7 mouse cellular contexts compared by ENCODE assay signal in the genomic region with DNA sequence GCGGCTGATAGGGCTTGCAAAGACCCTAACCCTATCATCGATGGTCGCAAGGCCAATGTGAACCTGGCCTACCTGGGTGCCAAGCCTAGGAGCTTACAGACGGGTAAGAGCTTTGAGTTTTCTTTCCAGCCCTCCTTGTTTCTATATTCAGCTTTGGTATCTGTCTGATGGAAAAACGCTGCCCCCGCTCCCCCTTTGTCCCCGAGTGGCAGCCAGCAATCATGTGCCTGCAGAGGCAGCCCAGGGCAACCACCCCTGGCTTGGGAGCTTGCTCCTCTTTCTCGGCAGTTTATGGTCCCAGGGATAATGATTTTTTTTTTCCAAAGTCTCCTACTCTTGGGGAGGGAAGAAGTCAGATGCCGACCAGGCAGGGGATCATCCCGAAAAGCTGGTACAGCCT. TPM values are rescaled to one million over a fixed set of nuclear protein-coding genes. Genes with fewer than 3 reads are reported as not detected.
DNase-seq lines count a peak whose midpoint lies in the region; ATAC-seq and TF ChIP-seq lines count a peak whose summit lies in the region.

No protein-coding gene starts in this region.

- 0 out of 2 replicates have a peak, but pooled peaks have one; percentile 46 for TF ChIP-seq EP300 in heart, adult 2 months (IDR thresholded peaks at IDR 0.05; ENCODE audit: insufficient read depth, low read depth, low read length)

- intact Hi-C loops in heart, adult 2 months (cut with DNase I), result loop anchor here (1.0 to 2.0 kb wide), 2 partner anchors 23 to 58 kb away; partner anchors contain the start of gene Rae1
- intact Hi-C loops in left cerebral cortex, postnatal 4 days (cut with DNase I), result no loop called here

- peaks cover 38% of the 10 kb centered on the region for H3K4me1 ChIP-seq in testis, adult 2 months (ENCODE audit: control insufficient read depth, insufficient read depth, low read length)
- peaks cover 18% of the 10 kb centered on the region for H3K4me1 ChIP-seq in heart, adult 2 months (ENCODE audit: control insufficient read depth, insufficient read depth, low read length)
- H3K4me1 ChIP-seq in limb, embryonic 14.5 days (ENCODE audit: control insufficient read depth, insufficient read depth, low read length), result peaks cover 34% of the 10 kb centered on the region
- peaks cover 62% of the 10 kb centered on the region for H3K4me1 ChIP-seq in stomach, embryonic 14.5 days (ENCODE audit: control insufficient read depth, insufficient read depth, low read length)

- DNase-seq in testis, postnatal 14 days (ENCODE audit: low spot score), result no peak
- peak; percentile 58 to 69 for DNase-seq in heart, adult 2 months
- no peak for DNase-seq in limb, embryonic 14.5 days (ENCODE audit: low spot score)
- no peak for DNase-seq in left cerebral cortex, postnatal 4 days

- no peaks in the 10 kb centered on the region for H3K36me3 ChIP-seq in testis, adult 2 months (ENCODE audit: control insufficient read depth, insufficient read depth, low read length)
- no peaks in the 10 kb centered on the region for H3K36me3 ChIP-seq in heart, adult 2 months (ENCODE audit: control insufficient read depth, insufficient read depth, low read length)
- H3K36me3 ChIP-seq in limb, embryonic 14.5 days (ENCODE audit: control insufficient read depth, insufficient read depth, low read length), result peaks cover 6% of the 10 kb centered on the region
- no peaks in the 10 kb centered on the region; the same call in 1 of the 2 replicates for H3K36me3 ChIP-seq in stomach, embryonic 14.5 days (ENCODE audit: control insufficient read depth, insufficient read depth, low read length)

- TF ChIP-seq CTCF in testis, adult 2 months (IDR thresholded peaks at IDR 0.05; ENCODE audit: control insufficient read depth, insufficient read depth, insufficient replicate concordance, low read depth, low read length), result no peak
- no peak for TF ChIP-seq CTCF in heart, adult 2 months (IDR thresholded peaks at IDR 0.05)

- H3K79me2 ChIP-seq in heart, adult 2 months (replicated peaks; ENCODE audit: control insufficient read depth, insufficient read depth, low read length), result no peaks in the 10 kb centered on the region; the same call in 1 of the 2 replicates

- H3K9ac ChIP-seq in heart, adult 2 months (ENCODE audit: low read depth, low read length), result peak overlapping the region; percentile 98
- H3K9ac ChIP-seq in limb, embryonic 14.5 days (ENCODE audit: low read depth, low read length, severe bottlenecking), result peak overlapping the region; percentile 65
- H3K9ac ChIP-seq in stomach, embryonic 14.5 days (replicated peaks; ENCODE audit: low read depth, low read length), result peak overlapping the region; percentile 71

- peak overlapping the region; percentile 81 for H3K4me3 ChIP-seq in testis, adult 2 months (ENCODE audit: control insufficient read depth, low read depth, low read length)
- peak overlapping the region; percentile 96 for H3K4me3 ChIP-seq in heart, adult 2 months
- peak overlapping the region; percentile 65 for H3K4me3 ChIP-seq in limb, embryonic 14.5 days (replicated peaks; ENCODE audit: low read length)
- peak overlapping the region; percentile 81 for H3K4me3 ChIP-seq in stomach, embryonic 14.5 days (ENCODE audit: low read depth, low read length)

- no peak for TF ChIP-seq POLR2A in testis, adult 2 months (IDR thresholded peaks at IDR 0.05; ENCODE audit: control insufficient read depth, low read depth, low read length)
- peak; percentile 70 for TF ChIP-seq POLR2A in heart, adult 2 months (IDR thresholded peaks at IDR 0.05; ENCODE audit: insufficient read depth, low read depth, low read length)
- no peak for TF ChIP-seq POLR2A in limb, embryonic 14.5 days (IDR thresholded peaks at IDR 0.05; ENCODE audit: borderline replicate concordance, extremely low read depth, insufficient read depth, insufficient read length)

- no peak for ATAC-seq in limb, embryonic 14.5 days (ENCODE audit: low FRiP score, low read depth)
- no peak for ATAC-seq in stomach, embryonic 14.5 days (ENCODE audit: insufficient number of reproducible peaks, insufficient read depth, low FRiP score, low read depth)
- no peak for ATAC-seq in inflammation-experienced regulatory T-cells, adult 6 months

- peak overlapping the region; percentile 88 for H3K4me2 ChIP-seq in limb, embryonic 14.5 days (replicated peaks; ENCODE audit: low read depth, low read length, severe bottlenecking)
- peak overlapping the region; percentile 68 for H3K4me2 ChIP-seq in stomach, embryonic 14.5 days (replicated peaks; ENCODE audit: low read depth, low read length)

- H3K27me3 ChIP-seq in testis, adult 2 months (ENCODE audit: control insufficient read depth, insufficient read depth, low read length), result no peaks in the 10 kb centered on the region
- H3K27me3 ChIP-seq in heart, adult 2 months (ENCODE audit: control insufficient read depth, insufficient read depth, low read length), result no peaks in the 10 kb centered on the region
- H3K27me3 ChIP-seq in limb, embryonic 14.5 days (ENCODE audit: control insufficient read depth, insufficient read depth, low read length), result no peaks in the 10 kb centered on the region
- no peaks in the 10 kb centered on the region for H3K27me3 ChIP-seq in stomach, embryonic 14.5 days (ENCODE audit: control insufficient read depth, insufficient read depth, low read length)

- 58% methylated on average over 10 of the region's 10 CpGs for WGBS in heart, adult 2 months
- WGBS in limb, embryonic 14.5 days, result 24% methylated on average over 10 of the region's 10 CpGs
- 31% methylated on average over 10 of the region's 10 CpGs for WGBS in stomach, embryonic 14.5 days

- H3K27ac ChIP-seq in testis, adult 2 months (ENCODE audit: control insufficient read depth, insufficient read depth, low read depth, low read length), result no peak overlapping the region; the same call in 1 of the 2 replicates
- peak overlapping the region; percentile 94 for H3K27ac ChIP-seq in heart, adult 2 months
- no peak overlapping the region for H3K27ac ChIP-seq in limb, embryonic 14.5 days (replicated peaks; ENCODE audit: low read depth, low read length)
- no peak overlapping the region for H3K27ac ChIP-seq in stomach, embryonic 14.5 days (ENCODE audit: low read length)

- H3K9me3 ChIP-seq in limb, embryonic 14.5 days (ENCODE audit: control insufficient read depth, low read length), result no peaks in the 10 kb centered on the region
- H3K9me3 ChIP-seq in stomach, embryonic 14.5 days (ENCODE audit: control insufficient read depth, low read depth, low read length), result no peaks in the 10 kb centered on the region

RNA-seq across cellular contexts. Expression of gene Rbm38, which starts 2.5 kb away (rescaled TPM):
- polyA plus RNA-seq in testis, adult 2 months (2012; rRNA removed), result 33.7 and 37.7 TPM in 2 replicates
- total RNA-seq in heart, adult 2 months (2021), result 100 to 1,000 TPM; 173 to 203 TPM
- polyA plus RNA-seq in heart, adult 2 months (2012; rRNA removed), result 342 and 529 TPM in 2 replicates
- 63.5 and 99.1 TPM in 2 replicates for polyA plus RNA-seq in limb, embryonic 14.5 days (2012; rRNA removed)
- polyA plus RNA-seq in limb, embryonic 14.5 days (2014; fragmentation: Nextera tagmentation; extraction: Ambion mirVana), result 31.0 and 32.3 TPM in 2 replicates
- polyA plus RNA-seq in stomach, embryonic 14.5 days (2014; fragmentation: Nextera tagmentation; extraction: Ambion mirVana), result 35.6 and 37.9 TPM in 2 replicates
- total RNA-seq in left cerebral cortex, postnatal 4 days (2021), result 1 to 10 TPM; 7.5 to 8.1 TPM
- 100 to 1,000 TPM; 115 to 138 (median 124) TPM for polyA plus RNA-seq in inflammation-experienced regulatory T-cells, adult 6 months (2017; shearing (Covaris generic))

RNA-seq across cellular contexts. Expression of gene Rae1, which starts 22.9 kb away (rescaled TPM):
- polyA plus RNA-seq in testis, adult 2 months (2012; rRNA removed), result 76.7 and 77.9 TPM in 2 replicates
- total RNA-seq in heart, adult 2 months (2021), result 10 to 100 TPM; 22.8 to 23.0 TPM
- 27.8 and 44.8 TPM in 2 replicates for polyA plus RNA-seq in heart, adult 2 months (2012; rRNA removed)
- 123 and 129 TPM in 2 replicates for polyA plus RNA-seq in limb, embryonic 14.5 days (2012; rRNA removed)
- 130 TPM in 2 replicates for polyA plus RNA-seq in limb, embryonic 14.5 days (2014; fragmentation: Nextera tagmentation; extraction: Ambion mirVana)
- polyA plus RNA-seq in stomach, embryonic 14.5 days (2014; fragmentation: Nextera tagmentation; extraction: Ambion mirVana), result 138 and 146 TPM in 2 replicates
- total RNA-seq in left cerebral cortex, postnatal 4 days (2021), result 10 to 100 TPM; 85.7 to 98.0 TPM
- polyA plus RNA-seq in inflammation-experienced regulatory T-cells, adult 6 months (2017; shearing (Covaris generic)), result 10 to 100 TPM; 29.2 to 50.7 (median 50.2) TPM

RNA-seq across cellular contexts. Expression of gene Spo11, which starts 45.3 kb away (rescaled TPM):
- polyA plus RNA-seq in testis, adult 2 months (2012; rRNA removed), result 64.1 and 88.7 TPM in 2 replicates
- total RNA-seq in heart, adult 2 months (2021), result not detected
- 0.14 TPM in 1 of 2 replicates, not detected in the other for polyA plus RNA-seq in heart, adult 2 months (2012; rRNA removed)
- polyA plus RNA-seq in limb, embryonic 14.5 days (2012; rRNA removed), result 3.2 TPM in 2 replicates
- polyA plus RNA-seq in limb, embryonic 14.5 days (2014; fragmentation: Nextera tagmentation; extraction: Ambion mirVana), result 2.2 and 2.5 TPM in 2 replicates
- 0.54 and 0.76 TPM in 2 replicates for polyA plus RNA-seq in stomach, embryonic 14.5 days (2014; fragmentation: Nextera tagmentation; extraction: Ambion mirVana)
- under 1 TPM; 0.44 to 0.74 TPM for total RNA-seq in left cerebral cortex, postnatal 4 days (2021)
- 1 to 10 TPM; 4.6 to 6.3 (median 6.0) TPM for polyA plus RNA-seq in inflammation-experienced regulatory T-cells, adult 6 months (2017; shearing (Covaris generic))

Comparison
In these comparisons a context has a peak if more than half of its experiments do, and no peak if none do; other contexts are left out.
1. DNase-seq: peak in heart, adult 2 months (2 of 2); none in testis, postnatal 14 days (single experiment), limb, embryonic 14.5 days (single experiment) and left cerebral cortex, postnatal 4 days (single experiment).
2. Peak in every context shown above with its lines, with median percentiles within 50 percentile points of each other: H3K4me3 ChIP-seq and H3K9ac ChIP-seq.